Mouse (Mus musculus) limb, embryonic 11.5 days (tissue): Measurements from ENCODE around the gene Trp53rka. TPM values are rescaled to one million over a fixed set of nuclear protein-coding genes. Genes with fewer than 3 reads are reported as not detected.

Experiments used
- ATAC-seq: fragments of 200-750 bp; cut with Nextera tagmentation; 2 replicates; pipeline ENCODE4 v1.8.0; 2017; ENCODE audit warnings: low read depth; ENCODE audit not compliant: insufficient number of reproducible peaks, low FRiP score, low TSS enrichment
- DNase-seq: peaks from one replicate; pipeline ENCODE4 v3.0.0-alpha.2; 2015; ENCODE audit warnings: low spot score
- H3K27ac ChIP-seq: fragments of 300-500 bp; sonication (generic); replicated peaks from 2 replicates; pipeline ENCODE4 v1.5.1; 2014; ENCODE audit warnings: low read depth, mild to moderate bottlenecking, low read length
- H3K27me3 ChIP-seq: fragments of 300-500 bp; sonication (generic); 2 replicates; pipeline ENCODE4 v1.6.1; 2014; ENCODE audit warnings: mild to moderate bottlenecking, low read length, mixed read lengths; ENCODE audit not compliant: control insufficient read depth, insufficient read depth
- H3K36me3 ChIP-seq: fragments of 300-500 bp; sonication (generic); 2 replicates; pipeline ENCODE4 v1.6.1; 2014; ENCODE audit warnings: mild to moderate bottlenecking, low read length, moderate library complexity, mixed read lengths; ENCODE audit not compliant: control insufficient read depth, insufficient read depth
- H3K4me1 ChIP-seq: fragments of 300-500 bp; sonication (generic); 2 replicates; pipeline ENCODE4 v1.6.1; 2014; ENCODE audit warnings: low read length, mixed read lengths; ENCODE audit not compliant: control insufficient read depth, insufficient read depth
- H3K4me2 ChIP-seq: fragments of 300-500 bp; sonication (generic); 2 replicates; pipeline ENCODE4 v1.6.1; 2014; ENCODE audit warnings: low read depth, mild to moderate bottlenecking, moderate library complexity; ENCODE audit not compliant: severe bottlenecking
- H3K4me3 ChIP-seq: fragments of 300-500 bp; sonication (generic); 2 replicates; pipeline ENCODE4 v1.5.1; 2014; ENCODE audit warnings: low read depth, low read length
- H3K9ac ChIP-seq: fragments of 300-500 bp; sonication (generic); 2 replicates; pipeline ENCODE4 v1.6.1; 2014; ENCODE audit warnings: mild to moderate bottlenecking, low read length
- H3K9me3 ChIP-seq: fragments of 300-500 bp; sonication (generic); 2 replicates; pipeline ENCODE4 v1.6.1; 2016; ENCODE audit warnings: low read length; ENCODE audit not compliant: control insufficient read depth
- WGBS: fragments of 180-500 bp; shearing (Covaris S2); extraction: QIAGEN DNeasy Blood & Tissue Kit; methylation state at CpG from one replicate; pipeline ENCODE4 v1.1.7; 2014; 5-methylcytosine and 5-hydroxymethylcytosine counted together
- polyA plus RNA-seq: library from polyadenylated mRNA; unstranded; fragments of >200 nt; fragmentation: Nextera tagmentation; extraction: Ambion mirVana; gene quantifications from 2 replicates; pipeline ENCODE4 v1.2.1, GENCODE M21; 2014

Gene Trp53rka
- polyA plus RNA-seq, 1 experiment from 2014 or later, result 50.2 TPM

DNA sequence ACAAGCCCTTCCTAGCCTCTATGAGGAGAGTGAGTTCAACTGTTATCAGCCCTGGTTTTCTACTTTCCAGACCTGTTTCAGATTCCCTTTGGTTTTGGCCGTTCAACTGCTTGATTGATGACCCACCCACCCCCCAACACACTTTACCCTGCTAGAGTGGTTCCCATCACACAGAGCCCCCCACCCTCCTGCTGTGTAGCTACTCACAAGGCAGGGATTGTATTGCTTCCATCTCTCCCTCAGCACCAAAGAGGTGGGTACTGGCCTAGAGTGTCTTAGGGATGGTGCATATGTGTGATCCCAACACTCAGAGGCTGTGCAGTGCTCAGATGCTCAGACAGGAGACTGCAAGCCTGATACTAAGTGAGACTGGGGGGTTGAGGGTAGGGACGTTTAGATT lies 1.4 kb upstream of the Trp53rka start:
- Histone ChIP-seq H3K4me2 (no peak overlapping the region), H3K27ac (no peak overlapping the region), H3K4me1 (peaks cover 5% of the 10 kb centered on the region; the same call in 1 of the 2 replicates), H3K9ac (no peak overlapping the region), H3K4me3 (no peak overlapping the region), H3K9me3 (no peaks in the 10 kb centered on the region), H3K27me3 (no peaks in the 10 kb centered on the region), H3K36me3 (no peaks in the 10 kb centered on the region; the same call in 1 of the 2 replicates)
- DNase-seq, result no peak
- 52% methylated on average over 2 of the region's 2 CpGs for WGBS
- ATAC-seq, result no peak

- H3K9ac ChIP-seq, result peak overlapping the region; percentile 77
- DNase-seq (peak; percentile 37), ATAC-seq (no peak)
- WGBS, result 34% methylated on average over 17 of the region's 17 CpGs
- H3K4me2 ChIP-seq, result peak overlapping the region; percentile 84
- H3K27ac ChIP-seq, result no peak overlapping the region
- peaks cover 5% of the 10 kb centered on the region; the same call in 1 of the 2 replicates for H3K4me1 ChIP-seq
- H3K27me3 ChIP-seq, result no peaks in the 10 kb centered on the region
- H3K4me3 ChIP-seq, result peak overlapping the region; percentile 80
- no peaks in the 10 kb centered on the region; the same call in 1 of the 2 replicates for H3K36me3 ChIP-seq
- H3K9me3 ChIP-seq, result no peaks in the 10 kb centered on the region
Measured at GRCm38 (mm10) chr2:165493587-165494210, 575 bp upstream of the Trp53rka start.

DNA sequence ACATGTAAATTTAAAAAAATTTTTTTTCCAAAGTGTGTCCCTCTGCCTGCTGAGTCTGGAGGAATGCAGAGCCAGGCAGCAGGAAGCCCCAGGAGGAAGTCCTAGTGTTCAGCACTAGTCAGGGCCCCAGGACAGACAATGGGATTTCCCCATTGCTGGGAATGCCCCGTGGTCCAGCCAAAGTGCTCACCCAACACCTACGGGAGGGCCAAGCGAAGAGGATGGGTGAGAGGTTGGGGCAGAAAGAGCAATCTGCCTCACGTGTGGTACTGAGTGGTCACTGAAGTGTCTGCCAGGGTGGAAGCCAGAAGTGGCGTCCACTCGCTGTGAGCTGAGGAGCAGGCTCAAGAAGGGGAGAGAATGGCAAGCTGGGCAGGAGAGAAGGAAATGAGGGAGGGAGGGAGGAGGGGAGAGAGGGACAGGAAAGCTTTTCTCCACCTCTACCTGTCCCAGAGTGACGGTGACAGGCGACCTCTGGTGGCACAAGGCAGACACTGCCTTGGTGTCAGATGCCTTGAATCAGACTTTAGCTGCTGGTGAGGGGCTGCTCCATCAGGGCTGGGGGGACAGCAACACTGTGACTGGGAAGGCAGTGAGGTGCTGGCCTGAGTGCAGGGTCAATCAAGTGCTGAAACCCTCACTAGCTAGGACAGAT lies 6.1 kb downstream of the Trp53rka start:
- H3K4me3 ChIP-seq, result no peak overlapping the region
- no peak overlapping the region for H3K4me2 ChIP-seq
- ATAC-seq, result peak; percentile 29; the same call in 1 of the 2 replicates
- H3K9ac ChIP-seq, result no peak overlapping the region
- WGBS, result 32% methylated on average over 8 of the region's 8 CpGs
- no peaks in the 10 kb centered on the region for H3K9me3 ChIP-seq
- no peaks in the 10 kb centered on the region for H3K27me3 ChIP-seq
- H3K27ac ChIP-seq, result no peak overlapping the region
- H3K36me3 ChIP-seq, result no peaks in the 10 kb centered on the region; the same call in 1 of the 2 replicates
- 0 out of 2 replicates have a peak, but pooled peaks cover 2% of the 10 kb centered on the region for H3K4me1 ChIP-seq
- DNase-seq, result peak; percentile 82

DNA sequence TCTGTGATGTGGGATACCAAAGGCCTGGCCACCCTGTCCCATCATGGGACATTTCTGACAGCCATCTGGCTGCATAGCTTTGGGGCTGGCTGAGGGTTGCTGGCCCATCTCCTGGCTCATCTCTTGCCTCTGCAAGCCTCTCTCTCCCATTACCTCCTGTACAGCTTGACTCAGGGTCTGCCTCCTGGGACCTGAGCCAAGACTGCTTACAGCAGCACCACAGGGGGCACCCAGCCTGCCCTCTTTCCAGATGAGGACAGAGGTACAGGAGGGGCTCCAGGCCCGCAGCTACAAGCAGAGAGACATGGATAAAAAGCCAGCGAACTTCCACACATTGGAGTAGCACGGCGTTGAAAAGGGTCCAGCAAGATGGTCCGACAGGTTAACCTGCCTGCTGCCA lies 6.7 kb downstream of the Trp53rka start:
- ATAC-seq, result no peak
- H3K27ac ChIP-seq, result no peak overlapping the region
- H3K36me3 ChIP-seq, result no peaks in the 10 kb centered on the region; the same call in 1 of the 2 replicates
- H3K4me3 ChIP-seq, result no peak overlapping the region
- H3K4me1 ChIP-seq, result 0 out of 2 replicates have a peak, but pooled peaks cover 2% of the 10 kb centered on the region
- no peak overlapping the region for H3K4me2 ChIP-seq
- no peaks in the 10 kb centered on the region for H3K9me3 ChIP-seq
- H3K9ac ChIP-seq, result no peak overlapping the region
- no peaks in the 10 kb centered on the region for H3K27me3 ChIP-seq
- no peak for DNase-seq
- WGBS, result 81% methylated on average over 5 of the region's 5 CpGs

GRCm38 (mm10) chr2:165485826-165486225 lies 7.3 kb downstream of the Trp53rka start:
- no peak for DNase-seq
- Histone ChIP-seq H3K27me3 (no peaks in the 10 kb centered on the region), H3K36me3 (no peaks in the 10 kb centered on the region; the same call in 1 of the 2 replicates), H3K4me2 (no peak overlapping the region), H3K27ac (no peak overlapping the region), H3K4me3 (no peak overlapping the region), H3K9ac (no peak overlapping the region), H3K4me1 (0 out of 2 replicates have a peak, but pooled peaks cover 2% of the 10 kb centered on the region), H3K9me3 (no peaks in the 10 kb centered on the region)
- no peak for ATAC-seq
- 73% methylated on average over 3 of the region's 3 CpGs for WGBS

GRCm38 (mm10) chr2:165484152-165484551 lies 9.0 kb downstream of the Trp53rka start:
- Histone ChIP-seq H3K27me3 (no peaks in the 10 kb centered on the region), H3K9ac (no peak overlapping the region), H3K4me1 (0 out of 2 replicates have a peak, but pooled peaks cover 2% of the 10 kb centered on the region), H3K36me3 (no peaks in the 10 kb centered on the region), H3K4me2 (no peak overlapping the region), H3K9me3 (no peaks in the 10 kb centered on the region), H3K27ac (no peak overlapping the region), H3K4me3 (no peak overlapping the region)
- DNase-seq (no peak), ATAC-seq (no peak)
- WGBS, result 67% methylated on average over 6 of the region's 6 CpGs

- 49% methylated on average over 8 of the region's 8 CpGs for WGBS
- H3K4me3 ChIP-seq, result no peak overlapping the region
- no peak overlapping the region for H3K4me2 ChIP-seq
- H3K27ac ChIP-seq, result no peak overlapping the region
- H3K9me3 ChIP-seq, result no peaks in the 10 kb centered on the region
- H3K4me1 ChIP-seq, result 0 out of 2 replicates have a peak, but pooled peaks cover 2% of the 10 kb centered on the region
- no peaks in the 10 kb centered on the region for H3K36me3 ChIP-seq
- ATAC-seq (no peak), DNase-seq (no peak)
- H3K27me3 ChIP-seq, result no peaks in the 10 kb centered on the region
- H3K9ac ChIP-seq, result no peak overlapping the region
Measured at GRCm38 (mm10) chr2:165482003-165482402, 11.1 kb downstream of the Trp53rka start.

DNA sequence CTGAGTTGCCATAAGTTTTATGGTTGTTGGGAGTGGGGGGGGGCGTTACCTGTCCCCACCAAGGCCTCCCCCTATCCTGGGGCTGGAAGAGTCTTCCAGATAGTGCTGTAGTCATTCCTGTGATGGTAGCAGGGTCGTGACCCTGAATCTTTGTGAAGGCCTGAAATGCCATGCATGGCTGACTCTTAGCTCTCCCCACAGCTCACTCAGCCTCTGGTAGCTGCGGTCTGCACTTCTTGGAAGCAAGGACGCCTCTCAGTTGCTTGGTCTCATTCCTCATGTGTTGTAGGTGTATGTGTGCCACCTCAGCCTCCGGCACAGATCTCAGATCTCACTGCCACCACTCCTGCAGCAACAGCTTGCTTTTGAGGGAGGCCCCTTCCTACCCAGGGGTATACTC lies 17.3 kb downstream of the Trp53rka start:
- ATAC-seq, result no peak
- no peaks in the 10 kb centered on the region for H3K36me3 ChIP-seq
- H3K4me1 ChIP-seq, result no peaks in the 10 kb centered on the region
- H3K9ac ChIP-seq, result no peak overlapping the region
- no peak for DNase-seq
- H3K9me3 ChIP-seq, result no peaks in the 10 kb centered on the region
- H3K4me3 ChIP-seq, result no peak overlapping the region
- no peak overlapping the region for H3K27ac ChIP-seq
- peaks cover 14% of the 10 kb centered on the region; the same call in 1 of the 2 replicates for H3K27me3 ChIP-seq
- no peak overlapping the region for H3K4me2 ChIP-seq
- 77% methylated on average over 5 of the region's 5 CpGs for WGBS
